In the genomic region with DNA sequence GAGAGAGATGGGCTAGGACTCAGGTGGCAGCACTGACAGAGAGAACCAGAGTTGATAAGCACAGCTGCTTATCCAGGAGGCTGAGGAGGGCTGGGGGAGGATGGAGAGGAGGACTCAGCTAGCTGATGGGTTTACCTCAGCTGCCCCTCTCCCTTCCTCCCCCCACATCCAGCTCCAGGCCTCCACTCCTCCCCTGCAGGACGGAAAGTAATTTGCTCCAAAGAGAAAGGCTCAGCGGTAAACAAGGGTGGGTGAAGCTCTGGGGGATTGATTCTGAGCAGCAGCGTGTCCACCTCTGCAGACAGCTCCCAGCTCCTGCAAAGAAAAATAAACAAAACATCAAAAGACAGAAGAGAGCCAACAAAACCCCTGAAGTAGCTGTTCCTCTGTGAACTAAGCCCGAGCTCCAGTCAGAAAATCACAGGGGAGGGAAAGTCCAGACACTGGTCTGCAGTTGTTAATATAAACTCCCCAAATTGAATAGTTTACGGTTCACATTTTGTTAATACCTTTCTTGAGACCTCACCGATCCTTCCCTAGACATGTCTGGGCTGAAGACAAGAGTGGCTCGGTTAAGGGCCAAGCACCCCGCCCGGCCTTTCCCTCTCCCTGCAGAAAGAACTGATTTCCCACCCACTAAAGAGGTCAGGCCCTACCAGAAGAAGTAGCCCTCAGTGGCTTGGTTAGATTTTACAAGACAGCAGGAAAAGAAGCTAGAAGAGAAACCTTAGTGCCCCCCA, we compare ENCODE assay signal across 7 mouse cellular contexts. TPM values are rescaled to one million over a fixed set of nuclear protein-coding genes. Genes with fewer than 3 reads are reported as not detected.
DNase-seq lines count a peak whose midpoint lies in the region; ATAC-seq and TF ChIP-seq lines count a peak whose summit lies in the region.

No protein-coding gene starts in this region.

- peak overlapping the region; percentile 30 for H3K27ac ChIP-seq in ES-Bruce4 (ENCODE audit: insufficient read depth, low read length)
- peak overlapping the region; percentile 81 for H3K27ac ChIP-seq in midbrain, embryonic 15.5 days

- no peak overlapping the region for H3K4me3 ChIP-seq in ES-Bruce4 (ENCODE audit: low read depth, low read length)
- H3K4me3 ChIP-seq in midbrain, embryonic 15.5 days: no peak overlapping the region

- peaks cover 6% of the 10 kb centered on the region; the same call in 1 of the 2 replicates for H3K9me3 ChIP-seq in ES-Bruce4 (replicated peaks; ENCODE audit: control insufficient read depth, insufficient read depth, low read length, poor library complexity, severe bottlenecking)
- H3K9me3 ChIP-seq in midbrain, embryonic 15.5 days: no peaks in the 10 kb centered on the region

- H3K36me3 ChIP-seq in ES-Bruce4 (ENCODE audit: control insufficient read depth, insufficient read depth, low read length, poor library complexity, severe bottlenecking): no peaks in the 10 kb centered on the region
- no peaks in the 10 kb centered on the region for H3K36me3 ChIP-seq in midbrain, embryonic 15.5 days (replicated peaks)

- DNase-seq in MN1 (ENCODE audit: low spot score): peak; percentile 55
- DNase-seq in heart, adult 8-10 months (ENCODE audit: low spot score): peak; percentile 28
- peak; percentile 36 for DNase-seq in kidney, postnatal 10 days
- no peak for DNase-seq in spleen, postnatal 36 days (ENCODE audit: low spot score in 2 of 2)

- 5% methylated on average over 9 of the region's 9 CpGs for WGBS in midbrain, embryonic 15.5 days

- H3K4me1 ChIP-seq in ES-Bruce4 (ENCODE audit: control insufficient read depth, insufficient read depth, low read length): peaks cover 4% of the 10 kb centered on the region
- peaks cover 26% of the 10 kb centered on the region for H3K4me1 ChIP-seq in midbrain, embryonic 15.5 days

- H3K9ac ChIP-seq in ES-Bruce4 (ENCODE audit: low read depth, poor library complexity, severe bottlenecking): no peak overlapping the region
- H3K9ac ChIP-seq in midbrain, embryonic 15.5 days: no peak overlapping the region

- no peak overlapping the region for H3K4me2 ChIP-seq in midbrain, embryonic 15.5 days

- TF ChIP-seq POLR2A in ES-Bruce4 (IDR thresholded peaks at IDR 0.05; ENCODE audit: insufficient read depth, low read length): no peak

- TF ChIP-seq EP300 in ES-Bruce4 (IDR thresholded peaks at IDR 0.05; ENCODE audit: insufficient read depth, low read depth, low read length): no peak

- H3K27me3 ChIP-seq in ES-Bruce4 (ENCODE audit: control insufficient read depth, insufficient read depth, low read length, poor library complexity, severe bottlenecking): no peaks in the 10 kb centered on the region
- H3K27me3 ChIP-seq in midbrain, embryonic 15.5 days (replicated peaks): no peaks in the 10 kb centered on the region

- peak; percentile 71 for ATAC-seq in midbrain, embryonic 15.5 days (replicated peaks)
- no peak for ATAC-seq in granulocyte monocyte progenitor cell, adult 5-6 weeks (replicated peaks; ENCODE audit: poor library complexity, severe bottlenecking)

- TF ChIP-seq CTCF in ES-Bruce4 (IDR thresholded peaks at IDR 0.05; ENCODE audit: low read depth, low read length): no peak

RNA-seq across cellular contexts. Expression of gene Inpp5f, which starts 19.6 kb away (rescaled TPM):
- 36.4 and 40.6 TPM in 2 replicates for polyA plus RNA-seq in ES-Bruce4 (2011; ENCODE audit: insufficient read depth, insufficient read length, low read depth, missing spikeins)
- total RNA-seq in heart, adult 8-10 months (2022): 1 to 10 TPM; 4.0 to 6.2 (median 4.8) TPM
- 414 and 450 TPM in 2 replicates for polyA plus RNA-seq in midbrain, embryonic 15.5 days (2015; fragmentation: Nextera tagmentation; extraction: Ambion mirVana)
- 9.5 and 11.4 TPM in 2 replicates for total RNA-seq in granulocyte monocyte progenitor cell, adult 5-6 weeks (2014; fragmentation: Nextera tagmentation)
- total RNA-seq in granulocyte monocyte progenitor cell, adult 5-6 weeks (2017): 8.7 and 17.9 TPM in 2 replicates

Comparison
In these comparisons a context has a peak if more than half of its experiments do, and no peak if none do; other contexts are left out.
1. DNase-seq: peak in MN1 (single experiment), heart, adult 8-10 months (single experiment) and kidney, postnatal 10 days (single experiment); none in spleen, postnatal 36 days (0 of 2).